Comparison of ENCODE assay signal across 15 mouse cellular contexts in the genomic region with DNA sequence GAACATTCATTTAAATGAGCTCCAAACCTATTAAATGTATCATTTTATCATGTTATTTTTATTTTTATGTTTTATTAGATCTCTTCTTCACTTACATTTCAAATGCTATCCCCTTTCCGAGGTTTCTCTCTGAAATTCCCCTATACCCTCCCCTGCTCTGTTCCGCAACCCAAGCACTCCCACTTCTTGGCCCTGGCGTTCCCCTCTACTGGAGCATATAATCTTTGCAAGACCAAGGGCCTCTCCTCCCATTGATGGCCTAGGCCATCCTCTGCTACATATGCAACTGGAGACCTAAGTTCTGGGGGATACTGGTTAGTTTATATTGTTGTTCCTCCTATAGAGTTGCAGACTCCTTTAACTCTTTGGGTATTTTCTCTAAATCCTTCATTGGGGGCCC.
"Had no signal": no experiment of that assay in that cellular context is flagged by ENCODE, and none has a peak within 500 bp of the region (broad histone marks: within the 10 kb centered on the region; RNA-seq: fewer than 3 reads in every experiment).

No protein-coding gene starts in this region.

- DNase-seq: retina, postnatal 1 day; right cerebral cortex, adult 18-20 months; right cerebral cortex, postnatal 14 days; right cerebral cortex, postnatal 25 days; right cerebral cortex, postnatal 4 days; spleen, adult 18-20 months; thymus, adult 18-20 months; thymus, adult 2 months; thymus, postnatal 14 days; thymus, postnatal 25 days; thymus, postnatal 36 days; thymus, postnatal 4 days had no signal

- H3K9me3 ChIP-seq: neural tube, embryonic 15.5 days; stomach, embryonic 15.5 days had no signal

- H3K4me3 ChIP-seq: neural tube, embryonic 15.5 days; stomach, embryonic 15.5 days had no signal

- H3K27ac ChIP-seq: neural tube, embryonic 15.5 days; stomach, embryonic 15.5 days; stomach, postnatal 0 days had no signal

- H3K9ac ChIP-seq: neural tube, embryonic 15.5 days; stomach, embryonic 15.5 days had no signal

- H3K36me3 ChIP-seq: neural tube, embryonic 15.5 days; stomach, embryonic 15.5 days had no signal

- H3K4me1 ChIP-seq: neural tube, embryonic 15.5 days; stomach, embryonic 15.5 days had no signal

- H3K27me3 ChIP-seq: neural tube, embryonic 15.5 days; stomach, embryonic 15.5 days had no signal

- H3K4me2 ChIP-seq: neural tube, embryonic 15.5 days; stomach, embryonic 15.5 days had no signal
